Mouse (Mus musculus): Measurements from ENCODE around the gene Ica1.

Gene Ica1

DNA sequence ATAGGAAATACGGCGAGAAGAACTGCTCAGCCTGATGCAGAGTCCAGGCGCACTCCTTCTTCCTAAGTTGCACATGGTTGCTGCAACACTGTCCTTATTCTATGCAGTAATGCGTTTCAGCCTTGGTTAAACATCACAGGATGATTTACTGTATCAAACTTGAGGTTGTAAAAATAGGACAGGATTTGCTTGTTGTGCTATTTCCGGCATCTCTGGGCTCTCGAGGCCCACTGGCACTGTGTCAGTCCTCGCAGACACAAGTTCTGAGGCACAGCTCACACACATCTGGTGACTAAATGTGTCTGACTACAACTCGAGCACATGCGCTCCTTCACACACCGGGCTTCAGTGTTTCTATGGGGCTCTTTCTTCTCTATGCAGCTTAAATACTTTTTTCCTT is 94.9 kb downstream of the Ica1 start:
- DNase-seq, result peak; percentile 91

DNA sequence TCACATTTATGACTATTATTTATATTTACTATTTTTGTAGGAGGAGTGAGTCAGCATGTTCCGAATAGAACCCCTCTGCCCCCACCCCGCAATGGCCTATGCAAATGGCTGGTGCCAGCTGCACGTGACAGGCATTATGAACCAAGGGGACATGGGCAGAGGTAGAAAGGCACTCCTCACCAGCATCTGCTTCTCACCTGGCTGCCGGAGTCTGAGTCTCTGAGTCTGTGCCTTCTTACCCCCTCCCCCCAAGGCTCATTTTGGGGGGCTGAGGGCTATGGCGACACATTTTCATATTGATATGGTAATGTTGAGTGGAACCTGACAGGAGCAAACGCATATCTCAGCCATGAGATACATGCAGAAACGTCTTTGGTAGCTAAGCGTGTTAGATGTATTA is 97.4 kb downstream of the Ica1 start:
- no peak for DNase-seq

DNA sequence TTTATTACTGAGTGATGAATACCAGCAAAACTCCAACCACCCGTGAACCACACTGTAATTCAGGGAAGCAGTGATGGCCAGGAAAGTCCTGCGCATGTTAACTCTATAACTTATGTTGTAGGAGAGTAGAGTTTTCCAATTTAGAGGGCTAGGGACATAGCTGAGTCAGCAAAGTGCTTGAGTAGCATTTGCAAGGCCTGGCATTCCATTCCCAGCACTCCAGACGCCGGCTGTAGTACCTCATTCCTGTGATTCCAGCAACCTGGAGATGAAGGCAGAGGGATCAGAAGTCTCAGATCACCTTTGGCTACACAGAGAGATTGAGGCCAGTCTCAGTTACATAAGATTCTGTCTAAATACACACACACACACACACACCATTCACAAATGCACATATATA is 105.3 kb downstream of the Ica1 start:
- DNase-seq, result peak; percentile 55

DNA sequence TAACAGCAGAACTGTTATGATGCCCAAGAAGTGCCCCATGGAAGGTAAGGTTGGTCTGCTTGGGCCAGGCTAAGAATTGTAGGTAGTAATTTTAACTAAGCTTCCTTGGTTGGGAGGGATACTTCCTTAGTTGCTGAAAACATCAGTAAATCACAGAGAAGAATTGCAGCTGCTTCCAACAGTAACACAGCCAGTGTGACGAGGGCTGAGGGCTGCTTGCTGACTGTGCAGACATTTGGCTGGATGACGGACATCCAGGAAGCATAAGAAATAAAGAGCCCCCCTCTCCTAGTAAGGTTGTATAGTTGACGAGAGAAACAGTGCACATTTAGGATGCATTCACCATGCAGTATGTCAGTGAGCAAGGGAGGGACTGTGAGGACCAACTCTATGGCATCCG is 108.9 kb downstream of the Ica1 start:
- peak; percentile 53 for DNase-seq

DNA sequence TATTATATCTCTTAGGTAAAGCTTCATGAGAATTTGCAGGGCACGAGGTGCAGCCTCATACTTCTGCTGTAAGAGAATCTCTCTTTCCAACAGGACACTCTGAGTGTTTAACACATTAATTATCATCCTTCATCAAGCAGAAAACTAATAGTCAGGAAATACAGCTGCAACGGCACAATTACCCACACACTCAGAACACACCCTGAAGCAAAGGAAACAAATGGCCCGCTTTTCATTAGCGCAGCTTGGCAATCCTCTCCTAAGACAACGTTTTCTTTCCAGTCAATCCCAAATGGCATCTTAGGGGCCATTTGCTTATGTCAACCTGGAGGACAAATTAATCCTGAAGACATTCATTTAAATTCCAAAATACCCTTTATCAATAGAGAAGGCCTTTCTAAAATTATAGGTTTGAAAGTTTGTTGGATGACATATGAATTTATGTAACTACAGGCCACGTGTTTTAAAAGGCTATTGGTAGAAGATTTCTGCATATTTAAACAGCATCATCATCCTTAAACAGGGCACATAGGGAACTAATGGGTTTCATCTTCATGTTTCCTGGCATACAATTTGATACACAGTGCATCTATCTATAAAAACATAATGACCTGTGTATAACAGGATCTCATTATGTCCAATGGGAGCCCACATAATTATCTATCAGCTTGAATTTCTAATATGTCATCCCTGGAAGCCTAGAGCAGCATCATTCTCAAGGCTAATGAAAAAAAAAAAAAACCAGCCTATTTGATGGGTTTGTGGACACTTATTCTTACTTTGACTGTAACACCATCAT is 110.1 kb downstream of the Ica1 start:
- DNase-seq, result peak; percentile 62

DNA sequence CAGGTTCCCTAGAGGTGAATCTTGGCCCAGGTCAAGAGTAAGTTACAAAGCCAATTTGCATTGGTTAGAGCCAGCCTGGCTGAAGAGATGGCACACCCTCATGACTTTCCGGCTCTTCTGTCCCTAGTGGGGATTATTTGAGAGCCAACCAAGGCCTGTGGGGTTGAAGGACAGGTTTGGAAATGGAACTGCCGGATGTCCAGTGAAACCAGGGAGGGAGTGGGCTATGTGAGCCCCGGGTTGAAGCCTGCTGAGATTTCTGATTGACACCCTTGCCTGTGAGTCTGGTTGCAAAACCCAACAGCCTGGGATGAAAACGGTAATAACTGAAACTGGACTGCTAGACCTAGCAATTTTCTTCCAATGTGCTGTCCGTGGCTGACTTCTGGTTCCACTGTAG is 112.5 kb downstream of the Ica1 start:
- peak; percentile 71 for DNase-seq

DNA sequence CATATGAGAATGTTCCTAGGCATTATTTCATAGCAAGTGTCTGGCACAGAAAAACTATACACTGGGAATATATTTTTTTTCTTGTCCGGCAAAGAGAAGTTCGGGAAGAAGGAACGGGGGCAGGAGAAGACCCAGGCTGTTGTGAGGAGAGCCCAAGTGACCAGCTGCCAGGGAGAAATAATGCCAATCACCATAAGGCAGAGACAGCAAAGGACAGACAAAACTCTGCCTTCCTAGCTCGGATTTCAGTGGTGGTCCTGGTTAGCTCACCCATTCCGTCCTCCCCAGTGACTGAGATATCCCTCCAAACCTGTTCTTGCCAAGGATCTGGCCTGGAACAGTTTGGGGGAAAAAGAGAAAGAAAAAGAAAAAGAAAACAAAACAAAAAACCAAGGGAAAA is 113.3 kb downstream of the Ica1 start:
- peak; percentile 74 for DNase-seq

DNA sequence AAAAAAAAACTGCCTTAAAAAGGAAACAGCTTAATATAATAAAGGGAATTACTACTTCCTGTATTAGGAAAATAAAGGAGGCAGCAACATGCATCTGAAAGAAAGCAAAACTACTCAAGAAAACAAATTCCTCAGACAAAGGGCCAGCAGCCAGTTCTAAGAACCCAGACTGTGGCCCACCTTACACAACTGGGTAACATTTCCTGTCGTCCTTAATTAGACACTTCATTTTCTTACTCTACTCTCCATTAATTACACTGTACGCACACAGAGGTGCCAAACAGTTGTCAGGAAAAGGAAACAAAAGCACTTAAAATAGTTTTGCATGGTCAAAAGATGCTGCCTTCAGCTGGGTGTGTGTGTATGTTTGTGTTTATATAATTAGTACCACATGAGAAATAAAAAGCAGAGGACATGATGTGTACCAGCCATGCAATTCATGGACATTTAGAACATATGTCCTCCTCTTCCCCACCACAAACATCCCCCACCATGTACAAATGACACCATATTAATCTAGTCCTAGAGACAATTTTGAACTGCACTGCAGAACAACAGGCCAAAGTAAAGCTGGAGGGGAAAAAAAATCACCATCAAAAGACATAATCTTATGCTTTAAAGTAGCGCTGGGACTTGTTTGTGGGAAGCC is 115.1 kb downstream of the Ica1 start:
- DNase-seq, result no peak

DNA sequence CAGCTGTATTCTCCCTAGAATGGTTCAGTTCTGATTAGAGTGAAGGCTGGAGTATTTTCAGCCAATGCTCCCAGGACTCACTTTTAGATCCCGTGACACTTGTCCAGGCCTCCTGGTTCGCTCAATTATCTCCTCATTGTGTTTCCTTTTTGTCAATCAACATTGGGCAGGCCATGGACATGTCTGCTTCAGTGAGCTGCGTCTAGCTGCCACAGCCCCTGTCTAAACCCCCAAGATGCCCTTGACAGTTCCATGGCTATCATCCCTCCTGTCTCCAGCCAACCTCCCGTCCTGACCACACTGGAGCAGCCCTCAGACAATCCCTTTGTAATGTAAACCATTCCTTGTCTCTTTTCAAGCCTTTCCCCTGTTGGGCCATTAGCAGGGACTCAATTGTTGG is 116.9 kb downstream of the Ica1 start:
- DNase-seq, result peak; percentile 69

DNA sequence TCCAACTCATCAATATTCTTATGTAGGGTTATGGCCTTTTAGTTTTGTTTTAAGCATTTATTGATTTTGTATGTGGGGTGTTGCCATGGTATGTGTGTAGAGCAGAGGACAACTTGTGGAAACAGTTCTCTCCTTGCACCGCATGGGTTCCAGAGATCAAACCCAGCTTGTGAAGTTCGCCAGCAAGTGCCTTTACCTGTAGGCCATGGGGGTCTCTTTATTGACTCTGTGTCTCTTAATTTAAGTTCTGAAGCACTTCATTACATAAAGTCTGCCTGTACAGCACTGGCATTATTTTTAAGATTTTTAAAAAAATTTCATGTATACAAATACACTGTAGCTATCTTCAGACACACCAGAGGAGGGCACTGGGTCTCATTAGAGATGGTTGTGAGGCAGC is 118.2 kb downstream of the Ica1 start:
- peak; percentile 54 for DNase-seq

DNA sequence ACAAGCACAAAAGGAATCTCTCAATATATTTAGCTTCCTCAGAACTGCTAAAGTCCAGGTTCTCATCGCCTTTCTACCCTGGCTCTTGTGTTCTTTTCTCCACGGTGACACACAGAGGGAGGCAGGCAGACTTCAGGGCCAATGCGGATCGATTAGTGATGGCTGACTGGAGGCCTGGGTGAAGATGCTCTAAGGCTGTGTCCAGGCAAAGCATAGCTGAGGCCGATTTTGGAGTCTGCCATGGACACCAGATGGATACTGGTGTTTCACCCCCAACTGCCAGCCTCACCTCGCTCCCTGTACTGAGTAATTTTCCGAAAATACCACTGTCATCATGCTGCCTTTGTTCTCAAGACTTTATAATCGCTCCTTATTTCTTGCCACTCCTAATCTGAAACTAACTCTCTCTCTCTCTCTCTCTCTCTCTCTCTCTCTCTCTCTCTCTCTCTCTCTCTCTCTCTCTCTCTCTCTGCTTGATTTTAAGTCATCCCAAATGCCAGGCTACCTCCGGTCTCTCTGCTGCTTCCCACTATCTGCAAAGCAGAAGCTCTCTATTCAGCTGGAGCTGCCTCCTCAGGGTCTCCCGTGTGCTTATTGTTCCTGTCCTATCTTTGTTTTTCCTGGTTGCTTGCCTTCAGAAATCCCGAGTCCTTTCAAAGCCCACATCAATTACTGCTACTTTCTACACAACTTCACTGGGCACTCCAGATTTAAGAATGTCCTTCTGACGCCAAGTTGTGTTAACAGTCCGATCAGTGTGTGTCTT is 118.9 kb downstream of the Ica1 start:
- peak; percentile 68 for DNase-seq

DNA sequence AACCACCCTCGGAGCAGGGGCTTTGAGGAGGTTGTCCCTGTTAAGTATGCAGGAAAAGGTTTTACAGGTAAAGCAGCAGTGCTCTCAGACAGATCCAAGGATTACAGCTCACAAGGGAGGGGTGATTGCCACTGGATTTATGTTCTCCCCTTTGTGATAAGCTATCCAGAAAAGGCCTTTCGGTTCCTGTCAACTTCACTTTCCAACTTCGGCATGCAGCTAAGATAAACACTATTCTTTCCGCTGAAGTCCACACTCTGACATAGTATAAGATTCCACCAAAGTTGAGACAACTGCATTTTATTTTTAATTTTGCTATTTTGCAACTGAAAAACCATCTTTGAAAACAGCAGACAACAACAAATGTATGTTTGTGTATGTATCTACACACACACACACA is 119.9 kb downstream of the Ica1 start:
- DNase-seq, result no peak

DNA sequence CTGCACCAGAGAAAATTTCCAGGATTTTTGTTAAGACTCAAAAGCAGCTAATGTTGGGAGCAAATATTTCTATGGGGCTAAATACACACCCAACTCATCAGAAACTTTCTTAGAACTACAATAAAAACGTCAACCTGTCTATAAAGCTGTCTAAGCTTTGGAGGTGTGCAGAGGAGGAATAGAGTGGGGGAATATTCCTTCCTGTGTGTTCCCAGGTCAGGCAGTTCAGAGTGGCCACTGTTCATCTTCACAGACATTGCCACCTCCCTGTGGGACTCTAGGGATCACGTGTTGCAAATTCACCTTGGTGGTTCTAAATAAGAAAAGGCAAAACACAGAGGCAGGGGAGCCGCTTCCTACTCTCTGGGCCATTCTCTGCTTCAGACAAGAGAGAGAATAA is 120.8 kb downstream of the Ica1 start:
- no peak for DNase-seq

DNA sequence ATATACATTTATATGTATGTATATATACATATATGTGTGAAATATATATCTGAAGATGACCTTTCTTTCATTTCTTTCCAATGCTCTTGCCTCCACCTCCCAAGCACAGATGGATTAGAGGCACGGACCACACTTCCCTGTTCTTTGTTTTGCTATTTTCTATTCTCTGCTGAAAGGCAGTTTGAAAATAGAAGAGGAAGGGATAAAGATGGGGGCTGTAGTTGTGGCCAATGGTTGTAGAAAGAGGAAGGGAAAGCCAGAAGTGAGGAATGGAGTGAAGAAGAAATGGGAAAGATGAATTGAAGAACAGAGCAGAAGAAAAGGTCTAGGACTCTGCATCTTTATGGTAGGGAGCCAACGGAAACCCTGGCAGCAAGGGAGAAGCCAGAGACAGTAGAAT is 122.8 kb downstream of the Ica1 start:
- DNase-seq, result no peak

DNA sequence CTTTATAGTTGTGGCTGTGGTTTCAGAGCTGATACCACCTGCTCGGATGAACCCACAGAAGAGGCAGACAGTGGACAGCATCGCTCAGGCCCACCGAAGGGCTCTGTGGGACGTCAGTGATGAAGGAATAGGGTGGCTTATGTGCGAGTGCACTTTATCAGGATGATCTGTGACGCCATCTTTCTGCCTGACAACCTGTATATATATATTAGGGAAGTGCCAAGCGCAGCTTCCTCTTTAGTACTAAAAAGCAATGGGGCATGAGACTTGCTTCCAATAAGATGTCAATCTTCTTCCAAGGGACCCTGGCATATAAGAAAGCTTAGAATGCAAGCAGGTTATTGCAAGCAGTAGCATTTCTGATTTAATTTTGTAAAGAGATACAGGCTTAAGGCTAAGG is 127.9 kb downstream of the Ica1 start:
- DNase-seq, result peak; percentile 55

DNA sequence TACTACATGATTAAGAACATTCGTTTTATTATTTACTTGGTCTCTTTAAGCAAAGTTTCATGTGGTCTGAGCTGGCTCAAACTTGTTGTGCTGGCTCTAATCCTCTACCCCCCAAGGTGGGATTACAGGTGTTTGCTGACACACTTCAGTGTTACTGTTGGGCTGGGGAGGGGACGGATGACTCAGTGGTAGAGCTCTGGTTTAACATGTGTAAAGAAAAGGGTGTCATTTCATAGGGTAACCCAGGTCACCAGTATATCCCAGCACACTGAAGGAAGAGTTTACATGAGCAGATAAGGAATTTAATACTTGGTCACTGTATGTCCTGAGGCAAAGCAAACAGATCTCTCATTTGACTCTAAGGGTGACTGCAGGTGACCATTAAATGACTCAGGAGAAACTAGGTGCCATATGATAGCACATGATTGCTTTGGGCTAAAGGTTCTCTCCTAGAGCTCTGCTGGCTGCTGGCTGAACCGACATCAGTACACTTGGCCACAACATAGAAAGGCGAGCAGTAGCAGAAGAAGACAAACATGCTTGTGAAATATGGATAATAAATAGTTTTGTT is 128.9 kb downstream of the Ica1 start:
- peak; percentile 18 for DNase-seq

DNA sequence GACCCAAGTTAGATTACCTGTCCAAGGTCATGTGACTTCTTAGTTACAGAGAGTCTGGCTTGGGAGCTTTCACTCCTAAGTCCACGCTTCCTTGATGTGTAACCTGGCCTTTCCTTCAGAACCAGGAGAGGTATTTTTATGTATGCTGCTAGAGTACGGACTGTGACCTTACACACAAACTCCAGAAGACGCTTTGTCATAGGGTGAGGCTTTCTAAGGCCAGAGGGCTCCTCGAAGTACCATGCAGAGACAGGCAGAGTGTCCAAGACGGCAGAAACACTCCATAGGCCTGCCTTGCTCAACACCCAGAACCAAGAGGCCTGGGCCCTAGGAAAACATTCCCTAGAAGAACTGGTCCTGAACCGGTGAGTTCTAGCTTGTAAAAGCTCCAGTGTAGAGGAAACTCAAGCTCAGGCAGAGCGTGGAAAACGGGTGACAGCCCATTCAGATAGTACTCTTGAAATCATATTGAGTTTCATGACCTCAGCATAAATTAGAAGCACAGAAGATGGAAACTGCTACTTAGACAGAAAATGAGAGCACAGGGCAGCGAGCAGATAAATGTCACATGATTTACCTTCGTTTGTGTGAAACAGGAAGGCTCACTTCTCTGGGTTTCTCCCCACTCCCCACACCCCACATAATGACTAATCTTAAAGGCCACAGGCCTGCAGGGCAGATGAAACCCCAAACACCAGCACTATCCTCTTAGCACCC is 129.9 kb downstream of the Ica1 start:
- peak; percentile 81 for DNase-seq

DNA sequence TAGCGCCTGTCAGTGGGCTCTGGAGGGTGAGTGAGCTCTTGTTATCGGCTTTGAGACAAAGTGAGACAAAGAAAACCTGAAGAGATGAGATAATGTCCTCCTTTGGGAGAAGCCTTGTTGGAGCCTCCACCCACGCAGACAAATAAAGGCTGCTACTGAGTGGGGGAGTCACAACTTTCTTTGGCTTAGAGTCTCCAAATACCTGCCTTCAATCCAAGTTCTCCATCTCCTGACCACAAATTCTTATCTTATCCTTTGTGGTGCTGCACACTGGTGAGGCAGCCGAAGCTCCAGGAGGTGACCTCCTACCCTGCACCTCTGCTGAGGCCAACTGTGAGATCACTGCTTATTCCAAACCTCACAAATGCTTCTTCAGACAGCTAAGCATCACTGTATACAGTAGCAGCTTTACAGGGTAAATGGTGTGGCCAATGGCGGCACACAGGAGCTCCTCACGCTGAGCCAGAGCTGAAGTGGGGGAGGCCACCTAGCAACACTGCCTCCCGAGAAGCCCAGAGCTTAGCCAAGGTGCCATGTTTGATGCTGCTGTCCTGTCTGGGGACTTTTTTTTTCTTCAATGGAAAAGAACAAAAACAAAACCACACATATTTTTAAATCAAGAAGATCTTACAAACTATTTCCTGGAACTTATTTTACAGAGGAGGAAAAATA is 130.6 kb downstream of the Ica1 start:
- DNase-seq, result peak; percentile 44

DNA sequence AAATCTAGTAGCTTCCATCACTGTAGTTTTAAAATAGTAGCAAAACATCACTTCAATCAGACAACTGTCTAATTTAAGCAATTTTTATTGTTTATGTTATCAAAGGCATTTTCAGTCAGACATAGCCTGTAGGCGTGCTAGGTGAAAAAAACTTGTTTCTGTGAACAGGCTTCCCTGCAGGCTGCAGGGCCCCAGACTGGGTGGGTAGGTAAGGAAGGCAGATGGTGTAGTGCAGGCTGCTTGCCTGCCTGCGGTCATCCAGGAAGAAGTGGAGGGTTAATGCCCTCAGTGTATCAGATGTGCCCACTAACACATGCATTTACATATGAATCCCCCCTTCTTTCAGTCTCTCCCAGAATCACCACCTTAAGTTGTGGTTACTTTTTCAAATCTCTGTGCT is 132.6 kb downstream of the Ica1 start:
- DNase-seq, result peak; percentile 53

DNA sequence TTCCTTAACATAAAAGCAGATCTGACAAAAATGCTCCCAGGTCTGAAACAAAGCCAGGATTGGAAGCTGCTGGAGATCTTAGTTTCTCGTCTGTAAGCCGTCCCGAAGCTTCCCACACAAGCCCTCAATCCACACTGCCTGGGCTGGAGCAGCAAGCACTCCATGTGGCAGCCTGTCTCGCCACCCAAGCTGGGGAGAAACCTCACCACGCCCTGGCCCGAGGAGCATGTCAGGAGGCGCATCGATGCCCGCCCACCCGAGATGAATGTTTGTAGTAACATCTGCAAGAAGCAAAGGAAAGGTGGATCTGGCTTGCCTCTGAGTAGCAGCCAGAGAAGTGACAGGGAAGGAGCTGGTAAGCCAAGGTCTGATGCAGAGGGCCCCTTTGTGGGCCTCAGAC is 133.6 kb downstream of the Ica1 start:
- DNase-seq, result peak; percentile 75

DNA sequence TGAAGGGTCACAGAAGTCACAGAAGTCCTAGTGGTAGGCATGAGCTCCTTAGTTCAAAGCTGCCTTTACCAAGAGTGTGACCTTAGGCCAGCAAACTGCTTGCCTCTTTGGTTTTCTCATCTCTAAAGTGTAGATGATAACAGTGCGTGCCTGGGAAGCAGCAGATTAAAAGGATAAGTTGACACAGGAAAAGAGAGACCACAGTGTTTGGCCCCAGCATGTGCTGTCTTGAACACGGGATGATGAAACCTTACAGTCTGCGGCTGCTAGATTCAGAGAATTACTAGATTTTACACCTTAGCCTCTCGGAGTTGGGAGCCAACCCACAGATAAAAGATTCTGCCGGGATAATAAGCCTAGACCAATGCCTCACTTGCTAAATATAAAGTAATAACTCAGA is 137.4 kb downstream of the Ica1 start:
- no peak for DNase-seq

DNA sequence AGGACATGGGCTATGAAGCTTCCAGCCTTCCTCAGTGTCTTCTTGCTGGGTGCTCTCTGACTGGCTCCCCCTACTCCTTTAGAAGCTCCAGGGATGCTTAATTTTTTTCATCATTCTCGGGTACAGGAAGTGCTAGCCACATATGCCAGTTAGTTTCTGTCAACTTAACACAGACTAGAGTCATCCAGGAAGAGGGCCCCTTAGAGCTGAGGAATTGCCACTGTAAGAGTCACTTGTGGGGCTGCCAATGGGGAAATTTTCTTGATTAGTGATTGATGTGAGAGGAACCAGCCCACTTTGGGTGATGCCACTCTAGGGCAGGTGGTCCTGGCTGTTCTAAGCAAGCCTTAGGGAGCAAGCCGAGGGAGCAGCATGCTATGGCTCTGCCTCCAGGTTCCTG is 138.8 kb downstream of the Ica1 start:
- DNase-seq, result peak; percentile 65
